Mouse (Mus musculus): ENCODE results near the gene Zfp385b. TPM values are rescaled to one million over a fixed set of nuclear protein-coding genes. Genes with fewer than 3 reads are reported as not detected.

Gene Zfp385b
- 7.2 TPM for polyA plus RNA-seq (2014; fragmentation: Illumina TruSeq; extraction: RNeasy Lipid Tissue Mini Kit (QIAGEN cat#74804); ENCODE audit: low read depth, low replicate concordance)

DNA sequence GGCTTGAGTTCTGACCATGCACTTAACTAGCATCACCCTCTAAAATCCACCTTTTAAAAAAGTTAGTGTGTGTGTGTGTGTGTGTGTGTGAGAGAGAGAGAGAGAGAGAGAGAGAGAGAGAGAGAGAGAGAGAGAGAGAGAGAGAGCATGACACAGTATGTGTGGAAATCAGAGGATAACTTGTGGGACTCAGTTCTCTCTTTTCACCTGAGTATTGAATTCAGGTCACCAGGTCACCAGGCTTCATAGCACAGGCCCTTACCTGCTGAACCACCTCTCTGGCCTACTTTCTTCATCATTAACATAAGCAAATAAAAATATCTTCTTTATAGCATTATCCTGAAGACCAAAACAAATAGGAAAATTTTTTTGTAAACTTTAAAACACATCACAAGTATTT, at the start of gene Zfp385b:
Zfp385b (minus strand) TSS at position 101 of the 400 bp plus-strand sequence.

Other genes starting within 250 kb of the Zfp385b start
- 23.9 TPM for gene Cwc22, start 126.7 kb upstream of the Zfp385b start, polyA plus RNA-seq (2014; fragmentation: Illumina TruSeq; extraction: RNeasy Lipid Tissue Mini Kit (QIAGEN cat#74804); ENCODE audit: low read depth, low replicate concordance)

Measured in adipose tissue, adult 10 weeks (tissue).